Mouse (Mus musculus): ENCODE results near the gene Dbndd2. TPM values are rescaled to one million over a fixed set of nuclear protein-coding genes. Genes with fewer than 3 reads are reported as not detected.
A peak's percentile ranks its signal among the peaks of the same experiment; 100 is the strongest.

Gene Dbndd2
- polyA plus RNA-seq, 1 experiment from 2014 or later, result 25.3 TPM

DNA sequence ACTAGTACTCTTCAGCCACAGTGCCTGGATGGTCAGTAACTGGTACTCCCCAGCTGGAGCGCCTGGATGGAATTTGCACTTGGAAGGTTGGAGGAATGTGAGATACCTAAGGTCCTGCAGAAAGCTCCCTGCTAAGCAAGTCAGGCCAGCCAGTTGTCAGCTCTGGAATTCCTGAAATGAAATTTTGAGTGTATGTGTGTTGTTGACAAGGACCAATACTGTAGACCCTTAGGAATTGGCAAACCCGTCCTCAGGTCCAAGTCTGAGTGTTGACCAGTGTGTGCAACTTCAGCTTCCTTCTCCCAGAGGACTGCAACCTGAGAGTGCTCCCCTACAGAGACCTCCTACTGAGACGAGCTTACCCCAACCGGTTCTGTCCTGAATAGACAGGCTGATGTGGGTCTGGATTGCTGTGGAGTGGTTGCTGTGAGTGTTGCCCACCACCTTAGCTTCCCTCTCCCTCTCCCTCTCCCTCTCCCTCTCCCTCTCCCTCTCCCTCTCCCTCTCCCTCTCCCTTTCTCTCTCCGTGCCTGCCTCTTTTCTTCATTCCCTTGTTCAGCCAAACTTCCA lies 24.8 kb downstream of the Dbndd2 start:
- Histone ChIP-seq H3K9ac (replicated peaks) (no peak overlapping the region), H3K27ac (replicated peaks) (no peak overlapping the region), H3K27me3 (replicated peaks) (no peaks in the 10 kb centered on the region), H3K36me3 (peaks cover 16% of the 10 kb centered on the region; the same call in 1 of the 2 replicates), H3K4me2 (no peak overlapping the region), H3K4me3 (replicated peaks) (no peak overlapping the region), H3K9me3 (replicated peaks) (no peaks in the 10 kb centered on the region), H3K4me1 (no peaks in the 10 kb centered on the region)
- no peak for ATAC-seq (ENCODE audit: low FRiP score)
- WGBS, result 57% methylated on average over 4 of the region's 5 CpGs

DNA sequence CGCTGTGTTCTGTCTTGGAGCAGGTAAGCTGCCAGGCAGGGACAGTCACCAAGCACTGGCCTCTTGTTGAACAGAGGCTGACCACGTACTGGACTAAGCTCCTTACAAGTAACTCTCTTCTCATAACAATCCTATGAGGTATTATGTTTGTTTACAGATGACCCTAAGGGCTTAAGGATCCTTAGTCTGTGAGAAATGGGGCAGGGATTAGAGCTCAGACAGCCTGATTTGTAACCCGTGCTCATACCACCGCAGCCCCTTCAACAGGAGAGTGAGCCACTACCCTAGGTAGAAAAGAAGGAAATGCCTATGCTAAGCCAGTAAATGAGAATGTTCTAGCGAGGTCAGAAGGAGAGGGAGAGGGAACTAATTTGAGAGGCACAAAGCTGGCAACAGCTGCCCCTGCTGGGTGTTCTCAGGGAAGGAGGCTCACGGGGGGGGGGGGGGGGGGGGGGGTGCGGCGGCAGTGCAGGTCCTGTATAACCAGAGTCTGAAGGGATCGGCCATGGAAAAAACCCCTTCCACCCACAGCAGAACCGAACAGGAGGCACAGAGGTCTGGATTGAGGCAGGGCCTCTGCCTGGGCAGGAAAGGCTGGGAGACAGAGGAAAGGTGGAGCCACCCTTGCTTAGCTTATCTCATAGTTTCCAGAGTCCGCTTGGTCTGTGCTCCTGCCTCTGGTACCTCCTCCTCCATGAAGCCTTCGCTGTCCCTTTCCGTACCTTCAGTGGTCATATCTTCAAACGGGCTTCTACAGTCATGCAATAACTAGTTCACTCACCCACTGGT lies 26.4 kb downstream of the Dbndd2 start:
- H3K9me3 ChIP-seq (replicated peaks), result no peaks in the 10 kb centered on the region
- no peak overlapping the region for H3K4me2 ChIP-seq
- no peak overlapping the region for H3K9ac ChIP-seq (replicated peaks)
- no peak overlapping the region for H3K4me3 ChIP-seq (replicated peaks)
- no peaks in the 10 kb centered on the region for H3K4me1 ChIP-seq
- 0 out of 2 replicates have a peak, but pooled peaks cover 2% of the 10 kb centered on the region for H3K36me3 ChIP-seq
- H3K27ac ChIP-seq (replicated peaks), result no peak overlapping the region
- 72% methylated on average over 14 of the region's 14 CpGs for WGBS
- H3K27me3 ChIP-seq (replicated peaks), result no peaks in the 10 kb centered on the region
- ATAC-seq (ENCODE audit: low FRiP score), result no peak

DNA sequence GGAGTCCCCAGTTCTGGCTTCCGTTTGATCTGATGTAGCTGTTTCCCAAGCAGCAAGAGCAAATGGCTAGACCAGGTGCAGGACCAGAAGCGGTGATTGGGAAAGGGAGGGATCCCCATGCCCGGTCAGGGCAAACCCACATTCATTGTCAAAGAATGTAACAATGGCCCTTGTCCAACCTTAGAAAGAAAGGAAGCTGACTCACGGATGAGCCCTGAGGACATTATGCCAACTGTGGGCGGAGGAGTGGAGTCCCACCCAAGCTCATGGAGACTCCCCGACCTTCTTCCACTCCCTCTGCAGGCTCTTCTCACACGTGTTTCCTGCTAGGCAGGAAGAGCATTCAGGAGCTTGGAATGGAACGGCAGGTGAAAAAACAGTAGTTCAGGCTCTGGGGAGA lies 27.5 kb downstream of the Dbndd2 start:
- ATAC-seq (ENCODE audit: low FRiP score), result no peak
- Histone ChIP-seq H3K9me3 (replicated peaks) (no peaks in the 10 kb centered on the region), H3K4me2 (no peak overlapping the region), H3K36me3 (0 out of 2 replicates have a peak, but pooled peaks cover under 1% of the 10 kb centered on the region), H3K27me3 (replicated peaks) (no peaks in the 10 kb centered on the region), H3K27ac (replicated peaks) (no peak overlapping the region), H3K4me3 (replicated peaks) (no peak overlapping the region), H3K4me1 (no peaks in the 10 kb centered on the region), H3K9ac (replicated peaks) (no peak overlapping the region)
- 76% methylated on average over 8 of the region's 8 CpGs for WGBS

- H3K27me3 ChIP-seq (replicated peaks), result no peaks in the 10 kb centered on the region
- H3K27ac ChIP-seq (replicated peaks), result no peak overlapping the region
- no peak overlapping the region for H3K9ac ChIP-seq (replicated peaks)
- H3K9me3 ChIP-seq (replicated peaks), result no peaks in the 10 kb centered on the region
- H3K4me2 ChIP-seq, result no peak overlapping the region
- H3K4me3 ChIP-seq (replicated peaks), result no peak overlapping the region
- WGBS, result 82% methylated on average over 3 of the region's 3 CpGs
- no peak for ATAC-seq (ENCODE audit: low FRiP score)
- 0 out of 2 replicates have a peak, but pooled peaks cover 4% of the 10 kb centered on the region for H3K4me1 ChIP-seq
- H3K36me3 ChIP-seq, result no peaks in the 10 kb centered on the region
These were observed 29.0 kb downstream of the Dbndd2 start for GRCm38 (mm10) chr2:164514916-164515315.

- 77% methylated on average over 9 of the region's 9 CpGs for WGBS
- ATAC-seq (ENCODE audit: low FRiP score), result no peak
These were observed 30.0 kb downstream of the Dbndd2 start for GRCm38 (mm10) chr2:164515897-164516296.

GRCm38 (mm10) chr2:164516592-164516991 lies 30.7 kb downstream of the Dbndd2 start:
- no peak overlapping the region for H3K4me3 ChIP-seq (replicated peaks)
- no peaks in the 10 kb centered on the region for H3K9me3 ChIP-seq (replicated peaks)
- no peak for ATAC-seq (ENCODE audit: low FRiP score)
- H3K27me3 ChIP-seq (replicated peaks), result no peaks in the 10 kb centered on the region
- H3K4me2 ChIP-seq, result no peak overlapping the region
- no peak overlapping the region for H3K27ac ChIP-seq (replicated peaks)
- H3K36me3 ChIP-seq, result no peaks in the 10 kb centered on the region
- H3K9ac ChIP-seq (replicated peaks), result no peak overlapping the region
- 87% methylated on average over 11 of the region's 11 CpGs for WGBS
- H3K4me1 ChIP-seq, result 0 out of 2 replicates have a peak, but pooled peaks cover 4% of the 10 kb centered on the region

More at GRCm38 (mm10) chr2:164515897-164516296, 30.0 kb downstream of the Dbndd2 start:
- Histone ChIP-seq H3K9ac (replicated peaks) (no peak overlapping the region), H3K4me1 (0 out of 2 replicates have a peak, but pooled peaks cover 4% of the 10 kb centered on the region), H3K9me3 (replicated peaks) (no peaks in the 10 kb centered on the region), H3K27me3 (replicated peaks) (no peaks in the 10 kb centered on the region), H3K36me3 (no peaks in the 10 kb centered on the region), H3K4me2 (no peak overlapping the region), H3K4me3 (replicated peaks) (no peak overlapping the region), H3K27ac (replicated peaks) (no peak overlapping the region)

GRCm38 (mm10) chr2:164517485-164518221 lies 31.7 kb downstream of the Dbndd2 start:
- Histone ChIP-seq H3K9ac (replicated peaks) (no peak overlapping the region), H3K9me3 (replicated peaks) (no peaks in the 10 kb centered on the region), H3K4me2 (no peak overlapping the region), H3K27me3 (replicated peaks) (no peaks in the 10 kb centered on the region), H3K4me3 (replicated peaks) (no peak overlapping the region), H3K27ac (replicated peaks) (no peak overlapping the region), H3K4me1 (0 out of 2 replicates have a peak, but pooled peaks cover 4% of the 10 kb centered on the region), H3K36me3 (no peaks in the 10 kb centered on the region)
- ATAC-seq (ENCODE audit: low FRiP score), result no peak
- 34% methylated on average over 10 of the region's 10 CpGs for WGBS

- Histone ChIP-seq H3K9me3 (replicated peaks) (no peaks in the 10 kb centered on the region), H3K27ac (replicated peaks) (no peak overlapping the region), H3K4me3 (replicated peaks) (no peak overlapping the region), H3K4me1 (0 out of 2 replicates have a peak, but pooled peaks cover 4% of the 10 kb centered on the region), H3K9ac (replicated peaks) (no peak overlapping the region), H3K4me2 (no peak overlapping the region), H3K27me3 (replicated peaks) (no peaks in the 10 kb centered on the region), H3K36me3 (no peaks in the 10 kb centered on the region)
- no peak for ATAC-seq (ENCODE audit: low FRiP score)
- 53% methylated on average over 11 of the region's 11 CpGs for WGBS
These were observed 32.6 kb downstream of the Dbndd2 start for GRCm38 (mm10) chr2:164518266-164519170.

- Histone ChIP-seq H3K27me3 (replicated peaks) (no peaks in the 10 kb centered on the region), H3K4me3 (replicated peaks) (no peak overlapping the region), H3K27ac (replicated peaks) (no peak overlapping the region), H3K4me2 (no peak overlapping the region), H3K36me3 (no peaks in the 10 kb centered on the region), H3K4me1 (0 out of 2 replicates have a peak, but pooled peaks cover 4% of the 10 kb centered on the region), H3K9ac (replicated peaks) (no peak overlapping the region), H3K9me3 (replicated peaks) (no peaks in the 10 kb centered on the region)
- 46% methylated on average over 6 of the region's 6 CpGs for WGBS
- no peak for ATAC-seq (ENCODE audit: low FRiP score)
These were observed 33.2 kb downstream of the Dbndd2 start for GRCm38 (mm10) chr2:164519171-164519526.

DNA sequence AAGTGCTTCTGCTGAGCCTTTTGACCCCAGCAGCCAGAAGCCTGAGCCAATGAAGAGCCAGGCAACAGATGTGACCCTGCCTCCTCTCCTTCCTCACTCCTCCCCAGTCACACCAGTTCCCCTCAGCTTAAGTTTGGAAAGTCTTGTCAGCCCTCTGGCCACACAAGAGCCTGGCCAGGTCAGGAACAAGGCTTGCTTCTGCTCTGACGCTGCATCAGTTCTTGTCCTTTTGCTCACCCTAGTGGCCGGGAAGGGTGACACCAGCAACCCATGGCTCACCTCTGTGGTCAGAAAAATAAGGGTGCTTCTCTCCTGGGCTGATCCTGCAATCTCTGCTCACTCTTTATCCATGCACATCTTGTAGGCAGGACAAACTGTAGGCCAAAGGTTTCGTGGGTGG lies 34.9 kb downstream of the Dbndd2 start:
- no peak overlapping the region for H3K9ac ChIP-seq (replicated peaks)
- no peaks in the 10 kb centered on the region for H3K36me3 ChIP-seq
- ATAC-seq (ENCODE audit: low FRiP score), result no peak
- no peak overlapping the region for H3K27ac ChIP-seq (replicated peaks)
- H3K4me3 ChIP-seq (replicated peaks), result no peak overlapping the region
- H3K4me2 ChIP-seq, result no peak overlapping the region
- WGBS, result 15% methylated on average over 3 of the region's 3 CpGs
- no peaks in the 10 kb centered on the region for H3K9me3 ChIP-seq (replicated peaks)
- H3K4me1 ChIP-seq, result 0 out of 2 replicates have a peak, but pooled peaks cover 4% of the 10 kb centered on the region
- H3K27me3 ChIP-seq (replicated peaks), result no peaks in the 10 kb centered on the region

- no peak overlapping the region for H3K4me3 ChIP-seq (replicated peaks)
- peak overlapping the region; percentile 21 for H3K4me2 ChIP-seq
- WGBS, result 15% methylated on average over 11 of the region's 11 CpGs
These were observed 35.9 kb downstream of the Dbndd2 start for GRCm38 (mm10) chr2:164521841-164522240.

More at GRCm38 (mm10) chr2:164521841-164522240, 35.9 kb downstream of the Dbndd2 start:
- Histone ChIP-seq H3K4me1 (0 out of 2 replicates have a peak, but pooled peaks cover 4% of the 10 kb centered on the region), H3K9me3 (replicated peaks) (no peaks in the 10 kb centered on the region; the same call in 1 of the 2 replicates), H3K27ac (replicated peaks) (no peak overlapping the region), H3K36me3 (no peaks in the 10 kb centered on the region), H3K9ac (replicated peaks) (no peak overlapping the region), H3K27me3 (replicated peaks) (no peaks in the 10 kb centered on the region)
- no peak for ATAC-seq (ENCODE audit: low FRiP score)

Measured in neural tube, embryonic 15.5 days (tissue).